In the genomic region with DNA sequence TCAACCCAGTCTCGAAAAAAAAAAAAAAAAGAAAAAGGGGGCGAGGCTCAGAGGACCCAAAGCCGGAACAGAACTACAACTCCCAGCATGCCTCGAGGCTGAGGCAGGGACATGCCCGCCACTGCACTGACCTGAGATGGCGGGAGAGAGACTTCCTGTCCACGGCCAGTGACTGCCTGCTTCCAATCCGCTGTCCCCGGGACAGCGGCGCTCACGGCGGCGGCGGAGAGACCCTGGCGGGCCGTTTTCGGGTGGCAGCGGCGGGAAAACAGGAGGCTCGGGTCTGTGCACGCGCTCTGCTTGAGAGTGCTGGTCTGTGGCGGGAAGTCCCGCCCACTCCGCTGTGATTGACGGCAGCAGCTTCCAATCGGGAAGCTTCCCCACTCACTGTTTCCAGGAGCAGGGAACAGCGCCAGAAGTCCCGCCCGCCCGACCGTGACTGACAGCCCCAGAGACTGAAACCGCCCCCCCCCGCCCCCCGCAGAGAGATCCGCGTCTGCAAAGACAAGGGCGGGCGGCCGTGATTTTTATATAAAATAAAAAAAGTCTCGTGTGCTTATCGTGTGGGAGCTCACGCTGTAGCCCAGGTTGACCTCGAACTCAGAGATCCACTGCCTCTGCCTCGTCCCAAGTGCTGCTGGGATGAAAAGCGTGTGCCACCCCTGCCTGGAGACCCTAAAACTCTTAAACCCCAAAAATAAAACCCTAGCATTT, we compare ENCODE assay signal across 8 mouse cellular contexts. TPM values are rescaled to one million over a fixed set of nuclear protein-coding genes. Genes with fewer than 3 reads are reported as not detected.
DNase-seq lines count a peak whose midpoint lies in the region; ATAC-seq and TF ChIP-seq lines count a peak whose summit lies in the region.

No protein-coding gene starts in this region.

- ATAC-seq in activated CD4-positive, CD25-positive, alpha-beta regulatory T cell, adult 4 months, result peak; percentile 90

- peaks cover 3% of the 10 kb centered on the region; the same call in 1 of the 2 replicates for H3K9me3 ChIP-seq in megakaryocyte, embryonic 14.5 days

- DNase-seq in gastrocnemius, adult 8-10 months (ENCODE audit: low spot score in 2 of 2), result peak; percentile 97 to 98
- DNase-seq in hindlimb bud, embryonic 11.5 days (ENCODE audit: extremely low spot score, low read depth, low spot score), result peak; percentile 77
- peak; percentile 97 to 100 for DNase-seq in left cerebral cortex, adult 8-10 months (ENCODE audit: low spot score in 2 of 2)
- DNase-seq in right cerebral cortex, postnatal 10 days (ENCODE audit: low spot score in 2 of 2), result peak; percentile 99
- DNase-seq in urinary bladder, postnatal 25 days (ENCODE audit: low spot score), result peak; percentile 99

- peak overlapping the region; percentile 96 for H3K4me3 ChIP-seq in cortical plate, adult 2 months (ENCODE audit: insufficient read depth, low read length)
- H3K4me3 ChIP-seq in megakaryocyte, embryonic 14.5 days (replicated peaks), result peak overlapping the region; percentile 95

- TF ChIP-seq POLR2A in cortical plate, adult 2 months (IDR thresholded peaks at IDR 0.05; ENCODE audit: extremely low read depth, insufficient read depth, low read length), result no peak; the same call in 1 of the 2 replicates

- peaks cover 4% of the 10 kb centered on the region for H3K36me3 ChIP-seq in megakaryocyte, embryonic 14.5 days (replicated peaks; ENCODE audit: low read length)

- no peaks in the 10 kb centered on the region for H3K4me1 ChIP-seq in cortical plate, adult 2 months (ENCODE audit: control insufficient read depth, insufficient read depth, low read length)
- peaks cover 12% of the 10 kb centered on the region for H3K4me1 ChIP-seq in megakaryocyte, embryonic 14.5 days

- no peak for TF ChIP-seq CTCF in cortical plate, adult 2 months (IDR thresholded peaks at IDR 0.05; ENCODE audit: extremely low read depth, insufficient read depth, low read length)

- H3K27me3 ChIP-seq in megakaryocyte, embryonic 14.5 days (replicated peaks), result no peaks in the 10 kb centered on the region

- peak overlapping the region; percentile 100 for H3K27ac ChIP-seq in cortical plate, adult 2 months (ENCODE audit: insufficient read depth, low read length)

RNA-seq across cellular contexts. Expression of gene Pum2, which starts 33.1 kb away (rescaled TPM):
- 10 to 100 TPM; 55.7 to 63.1 TPM for polyA plus RNA-seq in activated CD4-positive, CD25-positive, alpha-beta regulatory T cell, adult 4 months (2017; shearing (Covaris generic))
- 79.5 and 81.9 TPM in 2 replicates for polyA plus RNA-seq in cortical plate, adult 2 months (2012; rRNA removed)
- 10 to 100 TPM; 80.0 to 94.9 (median 88.2) TPM for total RNA-seq in gastrocnemius, adult 8-10 months (2022)
- total RNA-seq in left cerebral cortex, adult 8-10 months (2022), result 100 to 1,000 TPM; 173 to 210 (median 192) TPM
- polyA plus RNA-seq in megakaryocyte, embryonic 14.5 days (2012; ENCODE audit: insufficient read depth, low replicate concordance), result 1.1 and 9.0 TPM in 2 replicates

RNA-seq across cellular contexts. Expression of gene Slc7a15, which starts 42.0 kb away (rescaled TPM):
- polyA plus RNA-seq in activated CD4-positive, CD25-positive, alpha-beta regulatory T cell, adult 4 months (2017; shearing (Covaris generic)), result not detected
- not detected in 2 replicates for polyA plus RNA-seq in cortical plate, adult 2 months (2012; rRNA removed)
- total RNA-seq in gastrocnemius, adult 8-10 months (2022), result not detected
- not detected for total RNA-seq in left cerebral cortex, adult 8-10 months (2022)
- polyA plus RNA-seq in megakaryocyte, embryonic 14.5 days (2012; ENCODE audit: insufficient read depth, low replicate concordance), result not detected in 2 replicates

Comparison
In these comparisons a context has a peak if more than half of its experiments do, and no peak if none do; other contexts are left out.
1. Peak in every context shown above with its lines: DNase-seq, ATAC-seq, H3K4me3 ChIP-seq and H3K27ac ChIP-seq.